Mouse (Mus musculus) adrenal gland, adult 2 months (tissue): Measurements from ENCODE around the gene Zc3hav1. TPM values are rescaled to one million over a fixed set of nuclear protein-coding genes. Genes with fewer than 3 reads are reported as not detected.

Experiments
- DNase-seq: peaks from one replicate; pipeline ENCODE4 v3.0.0; 2021
- polyA plus RNA-seq: library from polyadenylated mRNA; depleted of rRNA; stranded (reverse); fragments of >200 nt; gene quantifications from 2 replicates; pipeline ENCODE4 v1.2.3, GENCODE M21; 2012; rRNA removed
- total RNA-seq, 2 experiments: library from RNA; stranded (reverse); gene quantifications; 2 replicates each; pipeline ENCODE4 v1.2.3; 2021

Gene Zc3hav1
- total and polyA plus RNA-seq, 3 experiments: 32.0 to 67.8 (median 48.8) TPM

GRCm38 (mm10) chr6:38293708-38294107, 60.7 kb downstream of the Zc3hav1 start:
- DNase-seq: no peak

GRCm38 (mm10) chr6:38292871-38293646, 61.3 kb downstream of the Zc3hav1 start:
- no peak for DNase-seq

- DNase-seq: no peak
Observed at GRCm38 (mm10) chr6:38284422-38284821, 70.0 kb downstream of the Zc3hav1 start.

- no peak for DNase-seq
Observed at GRCm38 (mm10) chr6:38264466-38264865, 89.9 kb downstream of the Zc3hav1 start.

GRCm38 (mm10) chr6:38263393-38264159, 90.8 kb downstream of the Zc3hav1 start:
- DNase-seq: no peak

- no peak for DNase-seq
Observed at GRCm38 (mm10) chr6:38261877-38262276, 92.5 kb downstream of the Zc3hav1 start.

GRCm38 (mm10) chr6:38257506-38257905, 96.9 kb downstream of the Zc3hav1 start:
- no peak for DNase-seq

GRCm38 (mm10) chr6:38256793-38257192, 97.6 kb downstream of the Zc3hav1 start:
- no peak for DNase-seq

- DNase-seq: no peak
Observed at GRCm38 (mm10) chr6:38255794-38256193, 98.6 kb downstream of the Zc3hav1 start.

Other genes with a start within 250 kb of the Zc3hav1 start
- gene Tmem213, start 245.3 kb downstream of the Zc3hav1 start, total RNA-seq: not detected
- gene Tmem213, start 245.3 kb downstream of the Zc3hav1 start, polyA plus RNA-seq: not detected in 2 replicates
- gene Atp6v0a4, start 230.0 kb downstream of the Zc3hav1 start, total RNA-seq: 1 to 10 TPM; 2.0 to 2.4 TPM
- 0.12 and 0.32 TPM in 2 replicates for gene Atp6v0a4, start 230.0 kb downstream of the Zc3hav1 start, polyA plus RNA-seq
- gene D630045J12Rik, start 100.6 kb downstream of the Zc3hav1 start, total RNA-seq: 1 to 10 TPM; 2.9 to 4.5 TPM
- gene D630045J12Rik, start 100.6 kb downstream of the Zc3hav1 start, polyA plus RNA-seq: 3.2 and 4.1 TPM in 2 replicates
- 1 to 10 TPM; 2.2 to 3.1 TPM for gene Zc3hav1l, start 55.3 kb downstream of the Zc3hav1 start, total RNA-seq
- gene Zc3hav1l, start 55.3 kb downstream of the Zc3hav1 start, polyA plus RNA-seq: 2.4 and 3.2 TPM in 2 replicates
- gene Ttc26, start 26.9 kb upstream of the Zc3hav1 start, total RNA-seq: 1 to 10 TPM; 2.8 to 5.7 TPM
- 0.39 and 0.52 TPM in 2 replicates for gene Ttc26, start 26.9 kb upstream of the Zc3hav1 start, polyA plus RNA-seq
- gene Ubn2, start 79.3 kb upstream of the Zc3hav1 start, total RNA-seq: 10 to 100 TPM; 19.4 to 35.4 TPM
- 2.9 and 3.6 TPM in 2 replicates for gene Ubn2, start 79.3 kb upstream of the Zc3hav1 start, polyA plus RNA-seq
- gene Fmc1, start 178.9 kb upstream of the Zc3hav1 start, total RNA-seq: 100 to 1,000 TPM in 1 of 2 experiments, 10 to 100 TPM in 1; 82.5 to 132 TPM
- gene Fmc1, start 178.9 kb upstream of the Zc3hav1 start, polyA plus RNA-seq: 564 and 655 TPM in 2 replicates
- 100 to 1,000 TPM; 121 to 164 TPM for gene Luc7l2, start 196.7 kb upstream of the Zc3hav1 start, total RNA-seq
- gene Luc7l2, start 196.7 kb upstream of the Zc3hav1 start, polyA plus RNA-seq: 34.1 and 34.9 TPM in 2 replicates